Mouse (Mus musculus) left cerebral cortex, postnatal 4 days (tissue): ENCODE measurements around the gene Sumf2. TPM values are rescaled to one million over a fixed set of nuclear protein-coding genes. Genes with fewer than 3 reads are reported as not detected.
"Not testable (repeated sequence)": the region's sequence is repeated elsewhere in the genome, so short reads cannot be mapped to it uniquely, and the experiment has no call there.

Experiments
- DNase-seq: peaks from one replicate; pipeline ENCODE4 v3.0.0-alpha.2; 2022
- intact Hi-C: fragments of 180-260 bp; cut with DNase I; formaldehyde crosslinking; loops from one replicate; pipeline ENCODE4 v1.15.1; 2025
- total RNA-seq, 2 experiments: library from RNA; stranded (reverse); gene quantifications; 2 replicates each; pipeline ENCODE4 v1.2.3; 2021

Gene Sumf2
- 10 to 100 TPM; 19.7 to 20.9 TPM for total RNA-seq

DNA sequence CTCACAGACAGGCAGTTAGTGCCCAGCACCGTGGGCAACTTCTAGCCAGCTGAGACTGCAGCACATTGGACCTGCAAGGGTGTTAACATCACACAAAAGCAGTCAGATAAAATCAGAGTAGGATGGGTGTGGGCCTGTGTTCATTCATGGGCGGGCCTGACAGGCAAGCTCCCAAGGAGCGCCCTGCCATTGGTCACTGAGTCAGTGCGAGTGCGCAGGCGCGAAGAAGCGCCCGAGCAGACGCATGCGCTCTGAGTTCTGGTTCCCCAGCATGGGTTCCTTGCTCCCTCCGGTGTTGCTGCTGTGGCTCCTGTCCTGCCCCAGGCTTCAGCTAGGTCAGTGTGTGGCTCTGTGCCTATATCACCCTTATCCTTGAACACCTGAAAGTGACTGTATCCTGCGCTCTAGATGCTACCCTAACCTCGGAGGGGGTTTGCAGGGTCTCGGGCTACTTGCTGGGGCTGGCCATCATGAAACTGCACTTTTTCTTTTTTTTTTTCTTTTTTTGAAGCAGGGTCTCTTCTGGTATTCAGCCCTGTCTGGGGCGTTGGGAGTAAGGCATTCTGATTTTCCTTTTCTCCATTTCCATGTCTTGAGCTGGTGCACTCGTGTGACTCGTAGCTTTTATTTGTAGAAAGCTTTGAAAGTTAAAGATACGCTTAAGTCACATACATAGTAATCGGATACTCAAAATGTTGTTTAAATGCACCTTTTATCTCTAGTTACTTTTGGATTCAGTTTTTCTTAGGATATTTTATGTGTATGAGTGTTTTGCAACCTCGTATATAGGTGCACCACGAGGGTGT, at the start of gene Sumf2:
Sumf2 (plus strand) TSS at position 235 of the 806 bp plus-strand sequence.
- DNase-seq, result peak; percentile 95
- intact Hi-C loops, result no loop called here

DNA sequence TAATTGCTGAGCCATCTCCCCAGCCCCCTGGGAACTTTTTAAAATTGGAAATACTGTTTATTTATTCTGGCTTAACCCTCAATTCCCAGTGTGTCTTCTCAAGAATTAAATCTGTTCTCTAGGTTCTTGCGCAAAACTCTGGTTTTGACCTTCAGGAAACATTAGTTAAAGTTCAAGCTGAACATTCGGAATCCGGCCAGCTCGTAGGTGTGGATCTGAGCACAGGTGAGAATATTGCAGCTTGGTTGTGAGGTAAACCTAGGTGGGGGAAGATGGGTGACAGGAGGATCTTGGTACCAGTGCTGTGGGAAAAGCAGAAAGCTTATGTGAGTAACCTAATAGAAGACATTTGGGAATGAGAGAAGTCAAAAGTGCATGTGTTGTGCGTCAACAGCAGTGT, 1.9 kb upstream of the Sumf2 start:
- no peak for DNase-seq
- intact Hi-C loops, result no loop called here

DNA sequence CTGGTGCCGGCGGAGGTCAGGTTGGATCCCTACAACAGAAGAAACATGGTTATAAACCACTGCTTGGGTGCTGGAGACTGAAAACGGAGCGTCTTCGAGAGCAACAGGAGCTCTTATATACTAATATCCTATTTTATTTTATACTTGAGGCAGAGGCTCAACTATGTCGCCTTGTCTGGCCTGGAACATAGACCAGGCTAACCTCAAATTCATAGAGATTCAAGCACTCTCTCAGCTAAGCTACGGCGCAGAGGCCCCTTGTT, 703 bp downstream of the Sumf2 start:
- intact Hi-C loops, result no loop called here
- no peak for DNase-seq

DNA sequence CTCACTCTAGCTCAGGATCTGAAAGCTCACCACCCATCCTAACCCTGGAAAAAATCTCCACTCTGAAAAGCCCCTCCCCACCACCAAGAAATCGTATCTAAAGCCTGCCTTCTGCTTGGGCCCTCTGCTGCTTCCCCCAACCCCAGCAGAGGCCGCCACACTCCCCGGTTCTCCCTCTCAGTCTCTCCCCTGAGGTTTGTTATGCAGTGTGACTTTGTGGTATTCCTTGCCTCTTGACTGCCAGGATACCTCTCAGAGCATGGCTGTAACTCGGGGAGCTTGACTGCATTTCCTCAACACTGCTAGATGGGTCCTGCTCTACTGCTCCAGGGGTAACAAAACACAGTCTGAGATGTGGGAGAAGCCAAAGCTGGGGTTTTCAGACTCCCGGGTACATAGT, 8.4 kb downstream of the Sumf2 start:
- no peak for DNase-seq
- intact Hi-C loops, result no loop called here

DNA sequence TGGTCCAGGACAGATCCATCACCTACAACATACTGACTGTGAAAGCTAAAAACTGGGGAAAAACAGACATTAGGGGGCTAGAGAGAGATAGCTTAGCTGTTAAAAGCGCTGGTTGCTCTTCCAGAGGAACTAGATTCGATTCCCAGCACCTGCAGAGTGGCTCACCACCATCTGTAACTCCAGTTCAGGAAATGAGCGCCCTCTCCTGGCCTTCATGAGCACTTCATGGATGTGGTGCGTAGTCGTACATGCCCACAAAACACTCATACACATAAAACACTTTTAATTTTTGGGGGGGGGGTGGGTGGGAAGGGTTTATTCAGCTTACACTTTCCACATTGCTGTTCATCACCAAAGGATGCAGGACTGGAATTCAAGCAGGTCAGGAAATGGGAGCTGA, 9.6 kb downstream of the Sumf2 start:
- intact Hi-C loops, result no loop called here
- no peak for DNase-seq

DNA sequence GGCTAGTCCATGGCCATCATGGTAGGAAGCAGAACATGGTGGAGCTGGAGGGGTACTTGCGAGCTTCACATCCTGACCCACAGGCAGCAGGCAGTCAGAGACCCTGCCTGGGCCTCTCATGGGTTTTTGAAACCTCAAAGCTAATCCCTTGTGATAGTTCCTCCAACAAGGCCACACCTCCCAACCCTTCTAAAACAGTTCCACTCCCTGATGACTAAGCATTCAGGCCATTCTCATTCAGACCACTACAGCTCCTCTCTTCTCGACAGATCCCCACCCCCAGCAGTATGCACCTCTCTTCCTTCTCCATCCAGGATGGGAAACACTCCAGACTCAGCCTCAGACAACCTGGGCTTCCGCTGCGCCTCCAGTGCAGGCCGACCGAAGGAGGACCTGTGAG, 15.5 kb downstream of the Sumf2 start:
- no peak for DNase-seq
- intact Hi-C loops, result no loop called here

DNA sequence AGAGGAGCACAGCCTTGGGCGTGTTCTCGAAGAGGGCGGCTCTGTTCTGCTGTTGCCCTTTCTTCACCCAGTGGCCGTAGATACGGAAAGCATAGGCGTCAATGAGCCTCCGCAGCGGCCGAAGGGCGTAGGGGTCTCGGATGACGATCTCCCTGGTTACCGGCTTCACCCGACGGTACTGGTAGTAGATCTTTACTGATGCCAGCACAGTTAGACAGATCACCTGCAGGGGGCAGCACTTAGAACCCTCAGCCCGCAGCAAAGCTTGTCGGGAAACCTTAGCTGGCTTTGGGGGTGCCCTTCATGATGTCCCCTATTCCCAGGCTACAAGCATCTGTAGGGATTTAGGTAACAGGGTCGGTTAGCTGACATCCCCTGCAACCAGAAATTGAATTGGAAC, 17.7 kb downstream of the Sumf2 start:
- DNase-seq, result peak; percentile 56
- intact Hi-C loops, result no loop called here

DNA sequence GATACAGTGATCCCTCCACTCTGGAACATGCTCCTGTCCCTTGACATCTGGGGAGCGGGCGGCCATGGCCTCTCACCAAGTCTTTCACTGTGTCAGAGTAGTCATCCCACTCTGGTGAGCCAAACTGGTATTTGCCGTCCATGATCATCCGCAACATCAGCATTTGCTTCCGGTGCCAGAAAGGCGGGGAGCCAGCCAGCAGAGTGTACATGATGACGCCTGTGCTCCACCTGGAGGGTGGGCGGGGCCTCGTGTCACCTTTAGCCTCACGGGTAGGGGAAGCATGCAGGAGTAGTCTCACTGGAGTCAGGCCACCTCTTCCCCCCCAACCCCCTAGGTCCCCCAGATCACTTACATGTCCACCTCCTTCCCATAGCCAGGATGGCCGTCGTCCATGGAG, 19.1 kb downstream of the Sumf2 start:
- DNase-seq, result no peak
- intact Hi-C loops, result no loop called here

DNA sequence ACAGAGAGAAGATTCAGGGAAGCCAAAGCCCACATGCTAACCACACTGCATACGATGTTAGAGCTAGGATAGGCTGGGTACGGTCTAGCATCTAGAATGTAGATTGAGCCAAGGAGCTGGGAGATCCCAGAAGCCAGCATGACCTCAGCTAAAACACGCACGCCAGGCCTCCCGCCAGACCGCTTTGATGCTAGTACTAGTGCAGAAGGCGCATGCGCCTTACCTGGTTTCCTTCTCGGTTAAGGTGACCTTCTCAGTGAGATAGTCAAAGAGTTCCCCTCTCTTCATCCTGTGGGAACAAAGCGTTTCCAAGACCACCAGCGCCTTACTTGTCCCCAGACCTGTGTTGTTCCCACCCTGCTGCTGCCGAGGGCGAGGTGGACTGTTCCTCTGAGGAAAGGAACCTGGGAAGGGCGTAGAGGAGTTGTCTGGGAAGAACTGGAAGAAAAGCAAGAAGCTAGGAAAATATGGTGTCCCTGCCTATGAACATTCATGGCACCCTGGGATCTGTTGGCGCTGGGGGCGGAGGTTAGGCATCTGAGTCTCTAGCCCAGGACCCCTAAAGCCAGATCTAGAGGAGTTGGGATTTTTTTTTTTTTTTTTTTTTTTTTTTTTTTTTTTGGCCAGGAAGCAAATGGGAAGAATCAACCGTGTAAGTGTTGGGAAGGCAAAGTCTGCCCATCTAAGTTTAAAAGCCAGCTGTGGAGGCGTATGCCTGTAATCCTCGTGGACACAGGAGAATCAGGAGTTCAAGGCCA, 22.6 kb downstream of the Sumf2 start:
- no peak for DNase-seq
- intact Hi-C loops, result no loop called here

DNA sequence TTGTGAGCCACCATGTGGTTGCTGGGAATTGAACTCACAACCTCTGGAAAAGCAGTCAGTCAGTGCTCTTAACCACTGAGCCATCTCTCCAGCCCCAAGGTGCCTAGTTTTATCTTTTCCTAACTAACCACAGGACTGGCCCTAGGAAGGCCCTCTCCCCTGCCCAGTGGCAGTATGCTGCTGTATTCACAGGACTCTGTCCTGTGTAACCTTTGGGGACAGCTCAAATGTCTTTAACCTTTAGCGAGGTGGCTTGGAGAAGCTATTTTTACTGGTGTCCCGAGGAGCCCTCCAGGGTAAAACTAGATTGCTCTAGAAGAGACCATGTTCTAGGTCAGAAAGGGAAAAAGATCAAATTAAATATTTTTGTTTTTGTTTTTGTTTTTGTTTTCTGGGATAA, 24.5 kb downstream of the Sumf2 start:
- intact Hi-C loops, result no loop called here
- DNase-seq, result no peak

DNA sequence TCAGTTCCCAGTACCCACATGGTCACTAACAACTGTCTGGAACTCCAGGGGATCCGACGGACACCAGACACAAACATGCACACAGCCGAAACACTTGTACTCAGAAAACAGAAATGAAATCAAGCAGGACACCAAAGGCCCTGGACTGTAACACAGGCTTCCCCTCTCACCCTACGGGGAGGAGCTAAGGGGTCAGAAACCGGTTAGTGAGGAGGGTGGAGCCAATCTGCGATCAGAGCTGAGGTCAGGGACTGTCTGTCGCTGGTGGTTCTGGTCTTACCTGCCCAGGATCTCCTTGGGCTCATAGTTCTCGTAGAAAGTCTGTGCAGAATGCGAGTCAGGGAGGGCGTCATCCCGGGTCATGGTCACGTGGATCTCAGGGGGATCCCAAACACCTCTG, 27.2 kb downstream of the Sumf2 start:
- intact Hi-C loops, result no loop called here

DNA sequence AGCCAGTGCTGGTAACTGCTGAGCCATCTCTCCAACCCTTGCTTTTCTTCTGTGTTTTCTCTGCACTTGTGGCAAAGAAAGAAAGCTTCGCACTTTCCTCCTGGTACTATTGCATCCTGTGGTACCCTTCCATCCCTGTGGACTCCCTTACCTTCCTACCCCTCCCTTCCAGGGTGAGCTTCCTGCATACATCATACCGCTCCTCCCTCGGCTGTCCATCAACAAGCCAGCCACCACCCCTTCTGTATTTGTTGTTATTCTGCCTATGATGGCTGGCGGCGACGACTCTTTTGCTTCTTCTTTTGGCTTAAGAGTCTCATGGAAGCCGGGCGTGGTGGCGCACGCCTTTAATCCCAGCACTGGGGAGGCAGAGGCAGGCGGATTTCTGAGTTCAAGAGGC, 28.3 kb downstream of the Sumf2 start:
- intact Hi-C loops, result no loop called here
- DNase-seq, result no peak

More for the DNA sequence above, 27.2 kb downstream of the Sumf2 start:
- no peak for DNase-seq

DNA sequence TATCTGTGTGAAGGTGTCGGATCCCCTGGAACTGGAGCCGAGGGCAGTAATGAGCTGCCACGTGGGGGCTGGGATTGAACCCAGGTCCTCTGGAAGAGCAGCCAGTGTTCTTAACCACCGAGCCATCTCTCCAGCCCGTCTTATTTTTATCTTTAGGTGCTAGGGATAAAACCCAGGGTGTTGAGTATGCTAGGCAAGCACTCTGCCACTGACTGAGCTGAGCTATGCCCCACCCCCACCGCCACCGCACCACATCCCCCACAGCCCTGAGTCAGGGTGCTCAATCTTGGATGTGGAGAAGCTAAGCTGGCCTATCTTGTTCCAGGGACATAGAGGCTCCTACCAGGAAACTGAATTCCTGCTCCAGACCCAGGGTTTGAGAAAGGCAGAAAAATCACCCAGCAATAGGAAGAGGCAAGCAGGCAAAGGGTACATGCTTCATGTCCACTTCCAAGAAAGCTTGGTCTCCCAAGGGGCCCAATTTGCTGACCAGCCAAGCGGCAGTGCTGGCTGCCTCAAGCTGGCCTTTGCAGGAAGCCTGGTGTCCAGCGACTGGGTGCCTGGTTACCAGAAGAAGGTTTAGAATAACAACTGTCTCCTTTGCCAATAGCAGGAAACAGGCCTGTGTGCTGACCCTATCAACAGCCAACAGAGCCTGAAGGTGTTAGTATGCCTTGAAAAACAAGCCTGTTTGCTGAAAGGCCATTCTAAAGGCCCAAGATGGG, 31.1 kb downstream of the Sumf2 start:
- intact Hi-C loops, result no loop called here
- DNase-seq, result peak; percentile 22

DNA sequence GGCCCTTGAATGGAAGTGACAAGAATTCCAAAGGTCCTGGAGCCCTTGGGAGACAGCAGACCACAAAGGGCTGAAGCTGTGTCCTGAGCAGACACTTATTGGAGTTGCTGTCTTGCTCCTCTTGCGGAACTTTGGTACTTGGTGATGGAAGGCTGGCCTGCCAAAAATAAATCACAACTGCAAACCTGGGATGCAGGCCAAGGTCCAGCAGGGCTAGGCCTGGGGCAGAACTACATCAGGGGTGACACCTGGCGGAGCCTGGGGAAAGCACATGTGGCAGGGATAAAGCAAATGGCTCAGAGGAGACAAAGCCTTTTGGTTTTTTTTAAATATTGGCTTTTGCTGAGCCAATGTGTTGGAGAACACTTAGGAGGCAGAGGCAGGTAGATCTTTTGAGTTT, 32.2 kb downstream of the Sumf2 start:
- peak; percentile 69 for DNase-seq

DNA sequence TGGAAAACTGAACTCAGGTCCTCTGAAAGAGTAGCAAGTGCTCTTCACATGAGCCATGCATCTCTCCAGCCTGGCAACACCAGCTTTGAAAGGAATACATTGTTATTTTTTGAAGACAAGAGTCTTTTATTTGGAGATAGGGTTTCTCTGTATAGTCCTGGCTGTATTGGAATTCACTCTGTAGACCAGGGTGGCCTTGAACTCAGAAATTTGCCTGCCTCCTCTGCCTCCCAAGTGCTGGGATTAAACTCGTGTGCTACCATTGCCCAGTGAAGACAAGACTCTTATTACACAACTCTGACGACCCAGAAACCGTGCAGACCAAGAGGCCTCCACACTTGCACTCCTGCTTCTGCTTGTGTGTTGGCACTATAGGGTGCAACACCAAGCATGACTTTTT, 33.1 kb downstream of the Sumf2 start:
- intact Hi-C loops, result no loop called here
- DNase-seq, result no peak

More for the DNA sequence above, 32.2 kb downstream of the Sumf2 start:
- intact Hi-C loops, result no loop called here

DNA sequence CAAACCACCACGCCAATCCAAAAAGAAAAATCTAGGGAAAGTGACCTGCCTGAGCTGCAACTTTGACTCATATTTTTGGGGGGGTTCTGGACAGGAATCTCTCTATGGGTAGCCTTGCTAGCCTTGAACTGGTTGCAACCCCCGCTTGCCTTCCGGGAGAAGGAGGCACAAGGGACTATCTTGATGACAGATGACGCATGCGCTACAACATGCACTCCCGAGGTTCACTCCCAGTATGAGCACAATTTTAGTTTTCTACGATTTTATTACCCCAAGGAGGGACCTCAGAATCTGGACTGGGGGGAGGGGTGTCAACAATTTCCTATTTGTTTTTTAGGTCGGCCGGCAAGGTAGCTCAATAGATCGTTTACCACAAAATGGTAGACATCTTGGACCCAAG, 39.5 kb downstream of the Sumf2 start:
- intact Hi-C loops, result no loop called here
- no peak for DNase-seq

DNA sequence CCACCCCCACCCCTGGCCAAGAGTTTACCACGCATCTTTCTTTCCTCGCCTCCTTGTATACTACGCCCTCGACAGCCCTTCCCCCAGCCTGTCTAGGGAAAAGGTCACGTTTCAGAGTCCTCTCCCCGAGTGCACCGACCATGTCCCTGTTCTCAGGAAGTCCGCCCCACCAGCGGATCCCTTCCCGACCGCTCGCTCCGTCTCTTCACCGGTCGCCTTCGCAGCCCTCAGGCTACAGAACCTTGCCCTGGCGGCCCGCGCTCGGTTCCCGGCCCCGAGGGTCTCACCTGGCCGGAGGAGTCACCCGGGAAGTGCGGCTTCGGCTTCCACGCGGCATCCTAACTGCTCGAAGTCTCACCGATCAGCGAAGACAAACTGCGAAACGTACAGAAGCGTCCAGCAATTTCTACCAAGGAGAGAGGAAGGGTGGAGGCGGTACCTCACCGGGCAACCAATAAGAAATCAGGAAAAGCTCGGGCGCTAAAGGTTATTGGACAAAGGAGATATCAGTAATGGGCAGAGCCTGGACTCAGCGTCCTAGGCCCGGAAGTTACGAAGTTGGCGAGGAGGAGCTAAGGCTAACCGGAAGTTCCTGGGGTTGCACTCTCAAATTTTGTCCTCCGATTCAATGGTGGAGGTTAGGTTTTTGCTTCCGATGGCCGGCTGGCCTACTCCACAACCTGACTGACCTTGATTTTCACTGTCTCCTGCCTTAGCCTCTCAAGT, 40.3 kb downstream of the Sumf2 start, which contains the start of gene Chchd2:
Chchd2 (minus strand) TSS at position 560 of the 726 bp plus-strand sequence.
- intact Hi-C loops, result no loop called here
- DNase-seq, result peak; percentile 90

DNA sequence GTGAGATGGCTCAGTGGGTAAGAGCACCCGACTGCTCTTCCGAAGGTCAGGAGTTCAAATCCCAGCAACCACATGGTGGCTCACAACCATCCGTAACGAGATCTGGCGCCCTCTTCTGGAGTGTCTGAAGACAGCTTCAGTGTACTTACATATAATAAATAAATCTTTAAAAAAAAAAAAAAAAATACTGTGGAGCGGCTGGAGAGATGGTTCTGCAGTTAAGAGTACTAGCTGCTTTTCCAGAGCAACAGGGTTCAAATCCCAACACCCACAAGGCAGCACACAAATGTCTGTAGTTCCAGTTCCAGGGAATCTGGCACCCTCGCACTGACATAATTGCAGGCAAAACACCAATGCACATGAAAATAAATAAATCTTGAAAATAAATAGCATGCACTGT, 43.6 kb downstream of the Sumf2 start:
- intact Hi-C loops, DNase-seq: not testable (repeated sequence)

DNA sequence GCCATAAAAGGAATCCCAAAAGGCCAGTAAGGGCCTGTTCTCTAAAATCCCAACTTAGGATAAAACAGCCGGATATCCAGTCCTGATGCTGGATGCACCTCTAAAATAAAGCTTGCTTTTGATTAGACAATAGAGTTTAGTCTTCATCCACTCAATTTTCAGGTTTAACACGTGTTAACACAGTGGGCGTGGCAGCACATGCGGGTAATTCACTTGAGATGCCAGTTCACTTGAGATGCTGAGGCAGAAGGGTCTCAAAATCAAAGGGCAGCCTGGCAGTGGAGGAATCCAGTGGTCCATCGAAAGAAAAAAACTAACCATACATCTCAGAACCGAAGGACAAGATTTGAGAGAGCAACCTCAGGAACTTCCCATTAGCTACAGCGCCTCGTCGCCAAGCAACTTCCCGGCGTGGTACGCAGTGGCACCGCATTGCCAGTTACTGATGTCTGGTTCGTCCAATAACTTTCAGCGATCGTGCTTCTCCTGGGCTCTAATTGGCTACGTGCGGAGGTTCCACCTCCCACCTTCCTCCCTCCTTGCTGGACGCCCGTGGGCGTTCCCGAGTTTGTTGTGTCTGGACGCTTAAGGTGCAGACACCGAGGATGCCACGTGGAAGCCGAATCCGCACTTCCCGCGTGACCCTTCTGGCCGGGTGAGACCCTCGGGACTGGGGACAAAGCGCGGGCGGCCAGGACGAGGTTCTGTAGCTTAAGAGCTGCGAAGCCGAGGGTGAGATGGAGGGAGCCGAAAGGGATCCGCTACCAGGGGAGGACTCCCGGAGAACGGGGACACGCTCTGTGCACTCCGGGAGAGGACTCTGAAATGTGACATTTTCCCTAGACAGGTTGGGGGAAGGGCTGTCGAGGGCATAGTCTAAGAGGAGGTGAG, 48.7 kb downstream of the Sumf2 start, which contains the start of gene Zbed5:
Zbed5 (plus strand) TSS at position 526 of the 891 bp plus-strand sequence.
- DNase-seq, result peak; percentile 84
- intact Hi-C loops, result no loop called here

DNA sequence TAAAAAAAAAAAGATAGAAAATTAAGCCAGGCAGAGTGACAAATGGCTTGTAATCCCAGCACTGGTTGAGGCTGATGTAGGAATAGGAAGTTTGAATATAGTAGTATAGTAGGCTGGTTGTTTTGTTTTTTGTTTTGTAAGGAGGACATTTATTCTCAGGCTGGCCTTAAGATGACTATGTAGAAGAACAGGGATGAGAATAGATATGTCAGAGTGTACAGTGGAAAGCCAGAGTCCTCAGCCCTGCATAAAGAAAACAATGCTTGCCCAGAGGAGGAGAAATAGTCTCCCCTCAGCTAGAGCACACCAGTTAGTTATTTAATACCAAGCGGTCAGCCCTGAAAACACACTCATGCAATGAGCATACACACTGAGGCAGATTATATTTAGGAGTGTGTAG, 51.7 kb downstream of the Sumf2 start, which contains the start of gene Phkg1:
Phkg1 (minus strand) TSS at position 101 of the 400 bp plus-strand sequence.
- DNase-seq, result no peak
- intact Hi-C loops, result no loop called here
